Mouse (Mus musculus): ENCODE results near the gene U2af1l4. TPM values are rescaled to one million over a fixed set of nuclear protein-coding genes. Genes with fewer than 3 reads are reported as not detected.

The U2af1l4 gene
- 63.6 TPM for polyA plus RNA-seq (2012; fragmentation: generic; extraction: Trizol)
- long read RNA-seq, experiment 1, transcript U2af1l4-201 (8 exons, 884 nt), result major isoform, 17 of 39 reads
- long read RNA-seq, experiment 1, partial matches to known transcripts, result 1 of 39 reads
- long read RNA-seq, experiment 1, other reads (novel, unspliced or antisense), result 9 of 39 reads
- long read RNA-seq, experiment 2, partial matches to known transcripts, result 0 of 6 reads
- long read RNA-seq, experiment 2, other reads (novel, unspliced or antisense), result 0 of 6 reads

DNA sequence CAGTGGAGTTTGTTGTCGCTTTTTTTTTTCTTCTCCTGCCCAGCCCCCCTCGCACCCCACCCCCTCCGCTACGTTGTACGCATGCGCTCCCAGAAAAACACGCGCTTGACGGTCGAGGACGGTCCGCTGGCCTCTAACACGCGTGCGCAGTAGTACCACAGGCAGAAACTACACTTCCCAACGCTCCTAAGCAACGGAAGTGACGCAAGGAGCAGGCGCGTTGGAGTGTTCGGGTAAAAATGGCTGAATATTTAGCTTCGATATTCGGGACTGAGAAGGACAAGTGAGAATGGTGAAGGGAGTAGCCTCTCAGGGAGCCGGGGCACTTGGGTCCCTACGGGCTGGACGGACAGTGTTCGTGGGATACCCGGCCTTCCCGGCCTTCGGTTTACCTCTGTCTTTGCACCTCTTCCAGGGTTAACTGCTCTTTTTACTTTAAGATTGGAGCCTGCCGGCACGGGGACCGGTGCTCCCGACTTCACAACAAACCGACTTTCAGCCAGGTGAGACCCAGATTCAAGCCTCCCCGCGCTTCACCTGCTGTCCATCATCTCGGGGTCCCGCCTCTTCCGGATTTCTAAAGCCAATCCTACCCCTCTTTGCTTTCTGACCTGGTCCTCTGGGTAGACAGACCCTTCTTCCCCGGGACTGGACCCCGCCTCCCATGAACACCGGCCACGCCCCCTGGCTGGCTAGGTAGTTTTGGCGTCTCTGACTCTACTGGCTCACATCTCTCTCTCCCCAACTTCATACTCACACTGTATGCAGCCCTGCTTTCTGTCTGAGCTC lies at the start of gene U2af1l4, which contains the start of the genes Gm49396 and Psenen:
Gene U2af1l4 (plus strand): TSS at position 185 of the 789 bp plus-strand sequence.
Gene Gm49396 (plus strand): TSS at position 228 of the 789 bp plus-strand sequence.
Gene Psenen (minus strand): TSS at position 511 of the 789 bp plus-strand sequence.
- peaks cover 38% of the 10 kb centered on the region for H3K79me2 ChIP-seq (ENCODE audit: control insufficient read depth, insufficient read depth)
- H3K79me3 ChIP-seq (ENCODE audit: low read depth), result peaks cover 4% of the 10 kb centered on the region
- no peaks in the 10 kb centered on the region for H3K27me3 ChIP-seq (ENCODE audit: control insufficient read depth, insufficient read depth, insufficient read length)
- peak within 1 kb of the TSS; percentile 71 for H3ac ChIP-seq (ENCODE audit: control insufficient read depth, insufficient read length, low read depth)
- H3K4me3 ChIP-seq (ENCODE audit: insufficient read depth, poor library complexity, severe bottlenecking), result peak within 1 kb of the TSS; percentile 90
- TF ChIP-seq CEBPB (IDR thresholded peaks at IDR 0.05; ENCODE audit: low read depth), result no peak
- no peak for TF ChIP-seq CTCF (IDR thresholded peaks at IDR 0.05; ENCODE audit: control insufficient read depth, insufficient read depth, insufficient read length)
- TF ChIP-seq FOSL1 (IDR thresholded peaks at IDR 0.05; ENCODE audit: insufficient read depth, low read length, poor library complexity, severe bottlenecking), result no peak
- TF ChIP-seq MAX (IDR thresholded peaks at IDR 0.05), result peak; percentile 68
- no peak for TF ChIP-seq MYOD1 (IDR thresholded peaks at IDR 0.05; ENCODE audit: control insufficient read depth, insufficient read length, low read depth)
- TF ChIP-seq MYOG (IDR thresholded peaks at IDR 0.05; ENCODE audit: control insufficient read depth, extremely low read depth, insufficient read length), result no peak
- TF ChIP-seq USF1 (IDR thresholded peaks at IDR 0.05; ENCODE audit: low read depth), result no peak
- H3K36me3 ChIP-seq (ENCODE audit: control insufficient read depth, insufficient read depth), result peaks cover 6% of the 10 kb centered on the region

DNA sequence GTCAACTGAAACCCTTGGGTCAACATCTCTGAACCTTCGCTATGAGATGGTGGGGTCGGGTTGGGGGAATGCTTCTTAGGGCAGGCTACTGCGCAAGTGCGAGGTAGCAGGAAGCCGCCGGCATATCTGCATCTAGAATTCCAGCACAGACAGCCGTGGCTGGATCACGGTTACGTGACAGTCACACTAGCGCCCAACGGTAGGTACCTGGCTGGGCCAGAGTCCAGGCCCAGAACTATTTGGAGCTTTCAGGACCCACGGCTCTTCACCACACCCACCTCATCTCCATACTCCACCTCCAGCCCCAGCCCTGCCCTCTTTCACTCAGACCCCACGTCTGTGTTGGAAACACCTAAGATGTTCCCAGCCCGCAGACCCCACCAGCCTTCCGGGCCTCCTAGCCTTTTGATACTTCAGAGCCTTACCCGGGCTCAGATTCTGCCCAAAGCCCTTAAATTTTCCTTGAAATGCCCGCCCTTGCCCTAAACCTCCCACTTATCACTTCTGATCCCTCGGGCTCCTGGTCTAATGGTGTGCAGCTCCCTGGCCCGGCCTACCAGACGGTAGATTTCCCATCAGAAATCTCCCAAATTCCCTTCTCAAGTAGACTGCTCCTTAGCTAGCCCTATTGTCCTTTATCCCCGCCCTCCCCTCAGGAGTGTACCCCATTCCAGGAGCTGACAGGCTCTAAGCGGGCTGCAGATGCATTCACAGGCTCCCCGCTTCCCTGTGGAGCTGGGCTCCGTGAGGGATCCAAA lies 47.9 kb upstream of the U2af1l4 start:
- H3K79me2 ChIP-seq (ENCODE audit: control insufficient read depth, insufficient read depth), result no peaks in the 10 kb centered on the region
- H3ac ChIP-seq (ENCODE audit: control insufficient read depth, insufficient read length, low read depth), result no peak overlapping the region
- peaks cover 30% of the 10 kb centered on the region for H3K27me3 ChIP-seq (ENCODE audit: control insufficient read depth, insufficient read depth, insufficient read length)
- no peaks in the 10 kb centered on the region for H3K79me3 ChIP-seq (ENCODE audit: low read depth)
- TF ChIP-seq USF1 (IDR thresholded peaks at IDR 0.05; ENCODE audit: low read depth), result no peak
- TF ChIP-seq CTCF (IDR thresholded peaks at IDR 0.05; ENCODE audit: control insufficient read depth, insufficient read depth, insufficient read length), result no peak
- TF ChIP-seq CEBPB (IDR thresholded peaks at IDR 0.05; ENCODE audit: low read depth), result no peak
- TF ChIP-seq MAX (IDR thresholded peaks at IDR 0.05), result no peak
- no peak for TF ChIP-seq MYOG (IDR thresholded peaks at IDR 0.05; ENCODE audit: control insufficient read depth, extremely low read depth, insufficient read length)
- TF ChIP-seq MYOD1 (IDR thresholded peaks at IDR 0.05; ENCODE audit: control insufficient read depth, insufficient read length, low read depth), result no peak
- TF ChIP-seq FOSL1 (IDR thresholded peaks at IDR 0.05; ENCODE audit: insufficient read depth, low read length, poor library complexity, severe bottlenecking), result no peak
- H3K36me3 ChIP-seq (ENCODE audit: control insufficient read depth, insufficient read depth), result no peaks in the 10 kb centered on the region
- no peak overlapping the region for H3K4me3 ChIP-seq (ENCODE audit: insufficient read depth, poor library complexity, severe bottlenecking)

DNA sequence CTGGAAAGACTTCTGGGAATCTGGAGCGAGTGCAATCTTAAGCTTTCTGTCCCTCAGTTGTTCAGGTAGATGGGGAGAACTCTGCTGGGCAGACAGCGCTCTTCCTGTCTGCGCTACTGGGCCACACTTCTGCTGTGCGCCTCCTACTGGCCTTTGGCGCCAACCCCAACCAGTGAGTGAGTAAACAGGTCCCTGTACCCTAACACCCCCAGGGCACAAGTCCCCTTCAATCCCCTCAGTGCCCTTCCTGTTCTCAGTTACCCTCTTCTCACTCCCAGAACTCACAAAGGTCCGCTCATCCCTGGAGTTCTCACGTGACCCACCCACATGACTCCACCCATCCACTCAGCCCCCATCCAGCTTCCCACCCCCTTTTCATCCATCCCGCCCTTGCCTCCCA lies 44.8 kb upstream of the U2af1l4 start:
- Histone ChIP-seq H3ac (ENCODE audit: control insufficient read depth, insufficient read length, low read depth) (no peak overlapping the region), H3K27me3 (ENCODE audit: control insufficient read depth, insufficient read depth, insufficient read length) (peaks cover 10% of the 10 kb centered on the region), H3K4me3 (ENCODE audit: insufficient read depth, poor library complexity, severe bottlenecking) (no peak overlapping the region), H3K36me3 (ENCODE audit: control insufficient read depth, insufficient read depth) (no peaks in the 10 kb centered on the region), H3K79me2 (ENCODE audit: control insufficient read depth, insufficient read depth) (no peaks in the 10 kb centered on the region), H3K79me3 (ENCODE audit: low read depth) (no peaks in the 10 kb centered on the region)
- TF ChIP-seq MYOG (IDR thresholded peaks at IDR 0.05; ENCODE audit: control insufficient read depth, extremely low read depth, insufficient read length) (no peak), CEBPB (IDR thresholded peaks at IDR 0.05; ENCODE audit: low read depth) (no peak), USF1 (IDR thresholded peaks at IDR 0.05; ENCODE audit: low read depth) (no peak)

DNA sequence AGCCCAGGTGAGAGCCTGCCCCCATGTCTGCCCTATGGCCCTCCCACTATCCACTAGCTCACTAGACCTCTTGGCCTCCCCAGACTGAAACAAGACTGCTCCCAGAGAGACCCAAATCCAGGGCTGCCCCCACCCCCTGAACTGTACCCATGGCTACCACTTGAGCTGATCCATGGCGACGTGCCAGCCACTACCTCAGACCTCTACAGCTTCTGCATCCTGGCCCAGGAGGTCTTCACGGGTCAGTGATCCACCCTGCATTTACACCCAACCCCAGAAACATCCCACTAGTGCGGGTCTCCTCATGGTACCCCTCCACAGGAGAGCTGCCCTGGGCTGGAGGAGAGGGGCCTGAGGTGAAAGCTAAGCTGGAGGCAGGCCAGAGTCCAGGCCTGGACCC lies 42.7 kb upstream of the U2af1l4 start:
- Histone ChIP-seq H3K36me3 (ENCODE audit: control insufficient read depth, insufficient read depth) (no peaks in the 10 kb centered on the region), H3K79me2 (ENCODE audit: control insufficient read depth, insufficient read depth) (no peaks in the 10 kb centered on the region), H3ac (ENCODE audit: control insufficient read depth, insufficient read length, low read depth) (no peak overlapping the region), H3K27me3 (ENCODE audit: control insufficient read depth, insufficient read depth, insufficient read length) (peaks cover 5% of the 10 kb centered on the region), H3K4me3 (ENCODE audit: insufficient read depth, poor library complexity, severe bottlenecking) (no peak overlapping the region), H3K79me3 (ENCODE audit: low read depth) (no peaks in the 10 kb centered on the region)
- no peak for TF ChIP-seq CTCF (IDR thresholded peaks at IDR 0.05; ENCODE audit: control insufficient read depth, insufficient read depth, insufficient read length)
- TF ChIP-seq MYOD1 (IDR thresholded peaks at IDR 0.05; ENCODE audit: control insufficient read depth, insufficient read length, low read depth), result no peak
- TF ChIP-seq MAX (IDR thresholded peaks at IDR 0.05), result no peak
- TF ChIP-seq CEBPB (IDR thresholded peaks at IDR 0.05; ENCODE audit: low read depth), result no peak
- TF ChIP-seq USF1 (IDR thresholded peaks at IDR 0.05; ENCODE audit: low read depth), result no peak
- TF ChIP-seq MYOG (IDR thresholded peaks at IDR 0.05; ENCODE audit: control insufficient read depth, extremely low read depth, insufficient read length), result no peak
- TF ChIP-seq FOSL1 (IDR thresholded peaks at IDR 0.05; ENCODE audit: insufficient read depth, low read length, poor library complexity, severe bottlenecking), result no peak

DNA sequence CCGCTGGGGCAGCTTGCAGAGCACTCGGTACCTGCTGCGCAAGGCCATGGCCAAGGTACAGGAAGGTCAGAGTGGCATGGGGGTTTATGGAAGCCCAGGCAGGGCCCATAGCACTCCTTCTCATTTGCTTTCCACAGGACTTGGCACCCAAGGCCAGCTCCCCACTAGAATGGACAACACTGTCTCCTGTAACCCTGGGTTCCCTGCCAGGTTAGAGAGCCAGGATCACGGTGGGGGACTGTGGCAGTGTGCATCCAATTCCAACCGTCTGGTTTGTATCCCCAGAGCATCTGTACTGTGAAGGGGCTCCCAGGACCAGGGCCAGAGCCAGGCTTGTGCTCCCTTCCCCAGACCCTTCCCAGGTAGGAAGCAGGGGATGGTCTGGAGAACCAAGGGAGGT lies 42.2 kb upstream of the U2af1l4 start:
- Histone ChIP-seq H3K27me3 (ENCODE audit: control insufficient read depth, insufficient read depth, insufficient read length) (peaks cover 1% of the 10 kb centered on the region), H3K4me3 (ENCODE audit: insufficient read depth, poor library complexity, severe bottlenecking) (no peak overlapping the region)

More for the DNA sequence above, 42.2 kb upstream of the U2af1l4 start:
- Histone ChIP-seq H3K79me2 (ENCODE audit: control insufficient read depth, insufficient read depth) (no peaks in the 10 kb centered on the region), H3K79me3 (ENCODE audit: low read depth) (no peaks in the 10 kb centered on the region), H3K36me3 (ENCODE audit: control insufficient read depth, insufficient read depth) (no peaks in the 10 kb centered on the region), H3ac (ENCODE audit: control insufficient read depth, insufficient read length, low read depth) (no peak overlapping the region)
- no peak for TF ChIP-seq CTCF (IDR thresholded peaks at IDR 0.05; ENCODE audit: control insufficient read depth, insufficient read depth, insufficient read length)
- no peak for TF ChIP-seq MAX (IDR thresholded peaks at IDR 0.05)
- TF ChIP-seq USF1 (IDR thresholded peaks at IDR 0.05; ENCODE audit: low read depth), result no peak
- no peak for TF ChIP-seq FOSL1 (IDR thresholded peaks at IDR 0.05; ENCODE audit: insufficient read depth, low read length, poor library complexity, severe bottlenecking)

Measured in C2C12 (cell line).